Mouse (Mus musculus): ENCODE data around the gene Ctla4.

Ctla4 gene

GRCm38 (mm10) chr1:60916281-60916781 is 29.5 kb downstream of the Ctla4 start:
- in situ Hi-C loops (cut with MboI, MseI): no loop called here

- in situ Hi-C loops (cut with MboI, MseI): no loop called here
Measured at GRCm38 (mm10) chr1:60920493-60921355, 33.9 kb downstream of the Ctla4 start.

GRCm38 (mm10) chr1:60929036-60929435 is 42.2 kb downstream of the Ctla4 start:
- in situ Hi-C loops (cut with MboI, MseI): no loop called here

- in situ Hi-C loops (cut with MboI, MseI): no loop called here
Measured at GRCm38 (mm10) chr1:60930397-60930796, 43.6 kb downstream of the Ctla4 start.

GRCm38 (mm10) chr1:60935968-60936581 is 49.3 kb downstream of the Ctla4 start:
- in situ Hi-C loops (cut with MboI, MseI): no loop called here

- in situ Hi-C loops (cut with MboI, MseI): no loop called here
Measured at GRCm38 (mm10) chr1:60936963-60937711, 50.3 kb downstream of the Ctla4 start.

GRCm38 (mm10) chr1:60938256-60938655 is 51.5 kb downstream of the Ctla4 start:
- in situ Hi-C loops (cut with MboI, MseI): no loop called here

GRCm38 (mm10) chr1:60938974-60939373 is 52.2 kb downstream of the Ctla4 start:
- in situ Hi-C loops (cut with MboI, MseI): no loop called here

- in situ Hi-C loops (cut with MboI, MseI): loop anchor here (5.0 to 10.0 kb wide), 3 partner anchors 33 to 775 kb away; no protein-coding TSS in a partner anchor
Measured at GRCm38 (mm10) chr1:60940023-60940422, 53.2 kb downstream of the Ctla4 start.

GRCm38 (mm10) chr1:60940620-60941019 is 53.8 kb downstream of the Ctla4 start:
- in situ Hi-C loops (cut with MboI, MseI): loop anchor here (5.0 to 10.0 kb wide), 3 partner anchors 33 to 776 kb away; no protein-coding TSS in a partner anchor

GRCm38 (mm10) chr1:60941056-60942048 is 54.6 kb downstream of the Ctla4 start:
- in situ Hi-C loops (cut with MboI, MseI): loop anchor here (5.0 to 10.0 kb wide), 3 partner anchors 34 to 777 kb away; no protein-coding TSS in a partner anchor

GRCm38 (mm10) chr1:60942921-60943320 is 56.1 kb downstream of the Ctla4 start:
- in situ Hi-C loops (cut with MboI, MseI): loop anchor here (5.0 to 10.0 kb wide), 3 partner anchors 36 to 778 kb away; no protein-coding TSS in a partner anchor

GRCm38 (mm10) chr1:60945633-60946401 is 59.0 kb downstream of the Ctla4 start:
- in situ Hi-C loops (cut with MboI, MseI): loop anchor here (10.0 kb wide), 1 partner anchor 781 kb away; no protein-coding TSS in a partner anchor

GRCm38 (mm10) chr1:60948112-60948511 is 61.3 kb downstream of the Ctla4 start:
- in situ Hi-C loops (cut with MboI, MseI): loop anchor here (10.0 kb wide), 1 partner anchor 783 kb away; no protein-coding TSS in a partner anchor

- in situ Hi-C loops (cut with MboI, MseI): no loop called here
Measured at GRCm38 (mm10) chr1:60952958-60953357, 66.2 kb downstream of the Ctla4 start.

GRCm38 (mm10) chr1:60953686-60954085 is 66.9 kb downstream of the Ctla4 start:
- in situ Hi-C loops (cut with MboI, MseI): no loop called here

- in situ Hi-C loops (cut with MboI, MseI): no loop called here
Measured at GRCm38 (mm10) chr1:60954759-60955158, 68.0 kb downstream of the Ctla4 start.

GRCm38 (mm10) chr1:60955186-60955585 is 68.4 kb downstream of the Ctla4 start:
- in situ Hi-C loops (cut with MboI, MseI): no loop called here

- in situ Hi-C loops (cut with MboI, MseI): no loop called here
Measured at GRCm38 (mm10) chr1:60956196-60956595, 69.4 kb downstream of the Ctla4 start.

GRCm38 (mm10) chr1:60958287-60958686 is 71.5 kb downstream of the Ctla4 start:
- in situ Hi-C loops (cut with MboI, MseI): no loop called here

Measured in T-helper 1 cell (primary cell).